Mouse (Mus musculus): ENCODE measurements at regions not wholly inside any gene's neighbourhood (a gene's known extent, or its start where the extent isn't known, plus 50 kb on each side); places are given as distances from the start of the nearest gene placed in this dataset.
"Not testable (repeated sequence)": the region's sequence is repeated elsewhere in the genome, so short reads cannot be mapped to it uniquely, and the experiment has no call there.

DNA sequence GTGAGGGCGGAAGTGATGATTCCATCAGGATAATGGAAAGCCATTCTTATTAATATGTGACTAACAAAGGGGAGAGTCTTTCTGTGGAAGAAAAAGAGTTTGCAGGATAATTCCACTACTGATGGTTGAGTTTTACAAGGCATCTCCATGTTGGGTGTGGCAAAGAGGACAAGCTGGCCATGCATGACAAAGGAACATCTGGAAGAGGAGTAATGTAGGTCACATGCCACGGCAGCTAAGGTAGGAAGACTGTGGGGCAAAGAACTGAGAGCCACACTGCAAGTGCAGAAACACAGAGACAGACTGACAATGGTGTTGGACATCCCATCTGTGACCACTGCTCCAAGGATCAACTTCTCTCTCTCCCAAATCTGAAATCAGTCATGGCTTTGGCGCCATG lies 196.4 kb upstream of the Gdi2 start:
- DNase-seq (ENCODE audit: low spot score in 2 of 2) = no peak

DNA sequence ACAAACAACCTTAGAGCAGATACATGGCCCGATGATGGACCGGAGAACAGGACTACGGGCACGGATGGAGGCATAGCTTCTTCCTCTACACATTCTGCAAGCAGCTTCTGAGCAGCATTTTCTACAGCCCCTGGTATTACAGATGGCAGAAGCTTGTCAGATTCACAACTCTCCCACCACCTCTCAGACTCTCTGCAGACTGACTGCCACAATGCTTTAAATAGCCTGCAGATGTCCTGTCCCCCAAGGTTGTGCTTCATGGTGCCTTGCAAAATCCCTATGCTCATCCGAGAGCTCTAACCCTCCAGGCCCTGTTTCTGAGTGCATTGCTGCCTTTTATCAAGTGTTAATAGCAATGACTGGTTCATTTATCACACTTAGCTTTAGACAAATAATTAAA lies 194.3 kb upstream of the Gdi2 start:
- peak; percentile 9 to 57 for DNase-seq (ENCODE audit: low spot score in 2 of 2)

DNA sequence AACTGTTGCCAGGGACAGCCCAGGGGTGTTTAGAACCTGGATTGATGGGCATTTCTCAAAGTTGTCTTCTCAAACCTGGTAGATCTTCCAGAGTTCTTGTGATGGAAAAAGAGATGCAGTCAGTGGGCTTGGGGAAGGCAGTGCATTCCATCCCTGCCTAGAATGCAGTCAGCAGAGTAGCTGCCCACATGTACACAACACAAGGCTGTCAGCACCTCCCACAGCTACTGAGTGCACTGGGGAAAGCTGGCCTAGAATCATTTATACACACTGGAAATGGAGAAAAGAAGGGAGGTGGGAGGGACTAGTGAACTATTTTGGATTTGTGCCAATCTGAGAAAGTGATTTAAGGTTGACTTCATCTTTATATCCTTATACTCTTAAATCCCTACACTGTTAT lies 183.0 kb upstream of the Gdi2 start:
- DNase-seq (ENCODE audit: low spot score in 2 of 2) = peak in 1 of 2 experiments; percentile 46

DNA sequence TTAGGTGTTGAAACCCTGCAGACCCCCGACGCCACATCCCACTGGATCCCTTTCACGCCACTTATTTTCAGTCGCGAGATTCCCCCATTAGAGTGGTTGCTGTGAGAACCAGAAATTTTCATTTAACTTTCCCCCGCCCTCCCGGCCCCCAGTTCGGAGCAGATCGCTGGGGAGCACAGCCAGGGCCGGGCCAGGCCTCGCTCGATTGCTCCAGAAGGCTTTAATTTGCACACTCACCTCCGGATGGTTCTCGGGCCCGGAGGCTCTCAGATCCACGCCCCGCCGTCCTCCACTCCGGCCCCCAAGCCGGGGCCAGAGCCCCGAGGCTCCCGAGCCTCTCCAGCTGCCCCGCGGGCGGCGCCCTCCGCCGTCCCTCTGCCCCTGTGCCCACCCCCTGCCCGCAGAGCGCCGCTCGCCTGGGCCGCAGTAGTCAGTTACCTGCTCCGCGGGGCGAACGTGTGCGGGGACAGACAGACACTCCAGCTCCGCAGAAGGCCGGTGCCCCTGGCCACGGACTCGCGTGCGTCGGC lies 179.7 kb upstream of the Gdi2 start:
- DNase-seq (ENCODE audit: low spot score in 2 of 2) = no peak

DNA sequence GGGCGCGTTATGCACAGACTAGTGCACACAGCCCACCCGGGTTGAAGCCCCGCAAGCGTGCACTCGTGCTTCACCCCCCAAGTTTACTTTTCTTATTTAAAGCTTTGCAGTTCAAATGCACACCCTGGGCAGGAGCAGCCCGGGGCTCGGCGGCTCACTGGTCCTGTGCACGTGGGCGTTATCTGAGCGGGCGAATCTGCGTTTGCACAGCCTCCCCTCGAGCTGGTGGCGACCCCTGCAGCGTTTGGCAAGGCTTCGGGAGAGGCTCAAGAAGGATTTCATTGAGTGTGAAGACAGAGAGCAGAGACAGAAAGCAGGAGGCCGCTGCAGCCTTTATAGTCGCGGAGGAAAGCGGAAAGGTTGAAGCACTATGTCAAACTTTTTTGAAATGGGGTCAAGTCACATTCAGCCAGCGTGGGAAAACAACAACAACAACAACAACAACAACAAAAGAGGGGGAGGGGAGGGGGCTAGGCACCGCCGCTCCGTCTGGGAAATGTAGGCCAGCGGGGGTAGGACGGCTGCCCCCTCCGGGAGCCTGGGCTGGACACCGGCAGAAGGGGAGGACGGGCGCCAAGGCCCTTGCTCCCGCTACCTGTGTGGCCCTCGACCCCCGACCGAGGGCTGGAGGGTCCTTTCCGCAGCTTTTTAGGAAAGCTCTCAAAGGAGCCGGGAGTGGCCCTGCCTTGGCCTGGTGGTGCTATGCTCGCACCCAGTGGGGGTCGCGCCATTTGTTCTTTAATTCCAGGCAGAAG lies 178.7 kb upstream of the Gdi2 start:
- peak in 1 of 2 experiments; percentile 9 for DNase-seq (ENCODE audit: low spot score in 2 of 2)

DNA sequence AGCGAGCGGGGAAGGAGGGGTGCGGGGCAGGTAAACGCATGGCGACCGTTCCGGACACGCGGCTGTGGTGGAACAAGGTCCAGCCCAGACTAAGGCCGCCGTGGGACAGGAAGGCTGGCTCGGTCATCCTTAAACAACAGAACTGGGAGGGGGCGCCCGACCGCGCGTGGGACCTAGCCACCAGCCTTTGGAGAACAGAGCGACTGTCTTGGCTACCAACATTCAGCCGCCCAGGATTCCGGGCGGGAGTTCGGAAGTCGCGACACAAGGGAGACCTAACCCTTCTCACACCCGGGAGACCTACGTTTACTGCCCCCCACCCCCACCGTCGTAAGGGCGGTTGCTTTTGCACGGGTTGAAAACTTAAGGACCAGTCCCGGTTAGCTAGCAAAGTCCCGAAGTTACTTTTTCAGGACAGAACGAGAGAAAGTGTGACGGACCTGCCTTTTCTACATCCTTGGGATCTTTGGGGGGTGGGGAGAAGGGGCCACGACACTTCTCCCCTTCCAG lies 178.1 kb upstream of the Gdi2 start:
- DNase-seq (ENCODE audit: low spot score in 2 of 2) = not testable (repeated sequence)

DNA sequence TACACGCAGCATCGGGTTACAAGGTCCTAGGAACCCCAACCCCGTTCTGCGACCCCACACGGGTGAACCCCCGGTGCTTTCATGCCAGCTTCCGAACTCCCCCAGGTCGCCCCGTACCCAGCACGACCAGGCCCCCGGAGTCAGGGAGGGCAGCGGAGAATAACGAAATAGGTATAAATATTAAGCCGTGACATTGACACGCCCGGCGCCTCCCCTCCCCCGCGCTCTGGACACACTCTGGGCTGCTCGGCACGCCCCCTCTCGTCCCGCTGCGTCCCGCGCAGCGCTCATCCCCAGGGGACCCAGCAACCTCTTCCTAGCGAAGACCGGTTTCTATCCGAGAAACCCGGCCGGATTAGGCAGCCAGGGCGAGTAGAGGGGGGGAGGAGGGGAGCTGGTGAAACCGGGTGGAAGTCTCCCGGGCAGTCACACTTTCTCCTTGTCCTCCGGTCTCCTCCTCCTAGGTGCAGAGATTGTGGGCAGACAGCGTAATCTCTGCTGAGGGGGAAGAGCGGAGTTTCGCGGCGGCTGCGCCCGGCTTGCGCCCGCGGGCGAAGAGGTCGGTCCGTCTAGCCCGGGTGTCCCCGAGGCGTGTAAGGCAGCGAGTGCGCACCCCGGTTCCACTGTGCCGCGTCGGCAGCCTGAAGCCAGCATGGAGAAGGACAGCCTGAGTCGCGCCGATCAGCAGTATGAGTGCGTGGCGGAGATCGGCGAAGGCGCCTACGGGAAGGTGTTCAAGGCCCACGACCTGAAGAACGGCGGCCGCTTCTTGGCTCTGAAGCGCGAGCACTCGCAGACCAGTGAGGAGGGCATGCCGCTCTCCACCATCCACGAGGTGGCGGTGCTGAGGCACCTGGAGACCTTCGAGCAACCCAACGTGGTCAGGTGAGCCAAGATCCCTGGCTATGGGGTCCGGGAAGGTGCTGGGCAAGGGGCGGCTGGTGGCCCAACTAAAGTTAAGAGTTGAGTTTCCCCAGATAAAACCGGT lies 177.1 kb upstream of the Gdi2 start:
- DNase-seq (ENCODE audit: low spot score in 2 of 2) = peak in 1 of 2 experiments; percentile 15

DNA sequence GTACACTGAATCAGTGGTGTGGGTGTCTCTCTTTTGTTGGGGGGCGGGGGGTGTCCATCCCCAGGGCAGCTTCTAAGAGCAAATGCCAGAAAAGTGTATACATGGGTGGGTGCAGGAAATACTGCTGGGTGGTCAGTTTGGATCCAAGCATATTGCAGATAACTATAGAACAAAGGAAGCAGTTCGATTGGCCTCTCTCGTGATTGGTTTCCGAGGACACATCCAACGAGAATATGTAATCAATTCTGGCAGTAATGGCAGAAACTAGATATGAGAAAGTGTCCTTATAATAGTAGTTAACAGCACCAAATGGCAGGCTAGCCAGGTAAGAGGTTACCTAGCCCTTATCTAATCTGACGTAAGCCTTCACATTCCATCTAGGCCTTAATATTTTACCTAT lies 165.2 kb upstream of the Gdi2 start:
- no peak for DNase-seq (ENCODE audit: low spot score in 2 of 2)

DNA sequence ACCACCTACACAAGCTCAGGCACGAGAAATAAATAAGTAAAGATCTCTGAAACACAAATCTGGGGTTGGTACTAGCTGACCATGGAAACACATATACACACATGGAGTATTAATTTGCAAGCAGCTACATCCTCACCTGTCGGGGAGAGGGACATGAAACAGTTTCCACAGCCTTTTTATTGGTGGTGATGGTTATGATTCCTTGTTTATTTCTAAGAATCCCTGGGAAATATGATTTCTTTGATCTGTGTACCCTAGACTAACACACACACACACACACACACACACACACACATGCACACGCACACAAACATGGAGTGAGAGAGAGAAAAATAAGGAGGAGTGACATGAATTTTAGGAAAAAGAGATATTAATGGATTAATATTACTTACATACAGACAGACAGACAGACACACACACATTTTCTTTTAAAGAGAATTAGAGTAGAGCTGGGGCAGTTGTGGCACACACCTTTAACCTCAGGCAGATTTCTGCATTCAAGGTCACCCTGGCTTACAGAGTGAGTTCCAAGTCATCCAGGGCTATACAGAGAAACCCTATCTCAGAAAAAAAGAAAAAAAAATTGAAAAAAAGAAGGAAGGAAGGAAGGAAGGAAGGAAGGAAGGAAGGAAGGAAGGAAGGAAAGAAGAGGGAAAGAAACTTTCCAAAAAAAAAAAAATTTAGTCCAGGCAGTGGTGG lies 164.2 kb upstream of the Gdi2 start:
- DNase-seq (ENCODE audit: low spot score in 2 of 2) = not testable (repeated sequence)

DNA sequence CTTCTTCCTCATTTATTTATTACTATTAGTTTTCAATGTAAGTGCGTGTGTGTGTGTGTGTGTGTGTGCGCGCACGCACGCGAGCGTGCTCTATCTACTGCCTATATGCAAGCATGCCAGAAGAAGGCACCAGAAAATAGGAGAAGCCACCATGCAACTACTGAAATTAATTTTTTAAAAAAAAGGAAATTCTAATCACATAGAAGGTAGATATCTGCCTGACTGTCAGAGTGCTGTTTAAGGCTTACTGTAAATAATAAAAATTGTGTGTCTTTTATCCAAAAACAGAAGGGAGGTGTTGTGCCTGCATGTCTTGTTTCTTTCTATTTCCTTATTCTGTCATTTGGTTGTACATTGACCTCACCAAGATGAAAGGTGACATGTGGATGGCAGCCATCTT lies 163.1 kb upstream of the Gdi2 start:
- DNase-seq (ENCODE audit: low spot score in 2 of 2) = no peak

DNA sequence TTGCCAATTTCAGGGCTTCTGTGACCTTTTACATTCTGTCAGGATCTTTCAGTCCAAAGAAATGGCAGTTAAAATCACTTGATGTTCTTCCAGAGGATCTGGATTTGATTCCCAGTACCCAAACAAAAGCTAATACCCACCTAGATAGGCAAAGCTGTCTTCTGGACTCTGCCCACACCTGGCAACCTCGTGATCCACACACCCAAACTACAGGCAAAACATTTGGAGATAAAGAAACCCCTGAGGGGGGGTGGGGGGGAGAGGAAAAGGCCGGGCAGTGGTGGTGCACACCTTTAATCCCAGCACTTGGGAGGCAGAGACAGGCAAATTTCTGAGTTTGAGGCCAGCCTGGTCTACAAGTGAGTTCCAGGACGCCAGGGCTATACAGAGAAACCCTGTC lies 160.1 kb upstream of the Gdi2 start:
- DNase-seq (ENCODE audit: low spot score in 2 of 2) = not testable (repeated sequence)

DNA sequence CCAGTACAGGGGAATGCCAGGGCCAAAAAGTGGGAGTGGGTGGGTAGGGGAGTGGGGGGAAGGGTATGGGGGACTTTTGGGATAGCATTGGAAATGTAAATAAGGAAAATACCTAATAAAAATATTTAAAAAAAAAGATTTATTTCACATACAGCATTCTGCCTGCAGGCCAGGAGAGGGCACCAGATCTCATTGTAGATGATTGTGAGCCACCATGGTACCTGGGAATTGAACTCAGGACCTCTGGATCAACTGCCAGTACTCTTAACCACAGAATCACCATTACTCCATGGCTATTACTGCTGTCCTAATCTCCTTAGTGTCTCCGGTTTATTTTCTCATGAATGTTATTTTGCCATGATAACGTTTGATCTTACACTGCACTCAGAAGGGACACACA lies 132.1 kb upstream of the Gdi2 start:
- not testable (repeated sequence) for DNase-seq (ENCODE audit: low spot score in 2 of 2)

DNA sequence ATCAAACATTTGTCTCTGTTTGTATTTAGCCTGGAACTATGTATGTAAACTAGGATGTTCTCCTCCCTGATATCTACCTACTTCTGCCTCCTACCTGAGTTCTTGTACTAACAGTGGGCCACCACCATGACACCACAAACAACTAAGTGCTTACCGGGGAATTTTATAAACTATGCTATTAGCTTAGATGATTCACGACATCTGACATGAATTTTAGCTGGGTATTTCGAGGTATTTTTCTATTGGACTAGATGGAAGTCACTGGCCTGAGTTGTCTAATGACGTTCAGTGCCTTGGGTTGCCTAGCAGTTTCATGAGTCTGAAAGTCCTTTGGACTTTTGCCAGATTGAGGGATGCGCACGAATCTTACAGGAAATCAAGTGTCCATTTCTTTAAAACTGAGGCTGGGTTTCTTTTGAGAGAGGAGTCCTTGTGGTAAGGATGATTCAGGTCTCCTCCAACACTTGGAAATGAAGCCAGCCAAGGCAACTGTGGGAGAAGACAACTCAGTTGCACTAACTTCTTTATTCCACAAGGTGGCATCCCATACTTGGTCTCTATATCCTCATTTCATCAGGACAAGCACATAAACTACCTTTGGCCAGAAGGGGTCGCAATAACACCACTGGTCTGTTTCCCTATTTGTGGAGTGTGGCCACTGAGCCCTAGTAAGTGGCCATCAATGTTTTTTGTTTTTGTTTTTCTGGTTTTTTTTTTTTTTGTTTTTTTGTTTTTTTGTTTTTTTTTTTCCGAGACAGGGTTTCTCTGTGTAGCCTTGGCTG lies 131.4 kb upstream of the Gdi2 start:
- peak; percentile 41 to 62 for DNase-seq (ENCODE audit: low spot score in 2 of 2)

DNA sequence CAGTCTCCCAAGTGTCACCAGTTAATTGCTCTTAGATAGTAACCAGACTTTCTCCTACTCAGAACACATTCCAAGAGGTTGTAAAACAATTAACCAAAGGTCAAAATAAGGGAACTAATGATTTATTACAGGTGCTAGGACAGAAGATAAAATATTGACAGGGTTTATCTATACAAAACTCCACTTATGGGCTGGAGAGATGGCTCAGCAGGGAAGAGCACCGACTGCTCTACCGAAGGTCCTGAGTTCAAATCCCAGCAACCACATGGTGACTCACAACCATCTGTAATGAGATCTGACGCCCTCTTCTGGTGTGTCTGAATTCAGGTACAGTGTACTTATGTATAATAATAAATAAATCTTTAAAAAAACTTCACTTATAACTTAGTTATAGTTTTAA lies 127.6 kb upstream of the Gdi2 start:
- DNase-seq (ENCODE audit: low spot score in 2 of 2) = not testable (repeated sequence)

DNA sequence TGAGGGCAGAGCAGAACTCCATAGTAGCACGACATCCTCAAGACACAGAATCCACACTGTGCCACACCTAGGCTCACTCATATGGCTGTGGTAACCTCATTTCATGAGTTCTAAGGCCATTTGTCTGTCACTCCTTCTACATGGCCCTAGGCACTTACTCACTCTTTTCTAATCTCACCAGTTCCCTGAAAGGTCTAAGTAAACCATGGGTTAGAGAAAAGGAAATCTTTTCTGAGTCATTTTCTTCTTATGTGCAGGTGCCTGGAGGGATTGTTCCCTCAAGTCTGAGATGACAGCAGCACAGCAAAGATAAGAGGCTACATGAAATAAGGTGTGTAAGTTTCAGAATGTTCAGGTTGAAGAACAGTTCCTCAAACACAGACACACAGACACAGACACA lies 120.8 kb upstream of the Gdi2 start:
- no peak for DNase-seq (ENCODE audit: low spot score in 2 of 2)

DNA sequence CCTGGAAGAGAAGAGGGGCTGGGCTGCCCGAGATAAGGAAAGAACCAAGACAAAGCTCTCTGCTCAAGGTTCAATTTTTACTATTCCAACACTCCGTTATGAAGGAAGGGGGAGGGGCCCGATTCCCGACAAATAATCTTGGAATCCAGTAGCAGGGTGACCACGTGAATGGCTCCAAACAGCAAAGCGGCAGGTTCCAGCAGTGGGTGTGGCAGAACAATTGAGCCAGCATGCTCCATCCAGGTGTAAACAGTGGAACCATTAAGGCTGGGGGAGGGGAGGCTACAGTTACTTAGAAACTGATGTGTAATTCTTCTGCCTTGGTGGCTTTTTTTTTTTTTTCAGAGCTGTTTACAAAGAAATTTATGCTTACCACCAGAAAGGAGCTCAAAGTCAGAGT lies 82.5 kb upstream of the Gdi2 start:
- not testable (repeated sequence) for DNase-seq (ENCODE audit: low spot score in 2 of 2)

DNA sequence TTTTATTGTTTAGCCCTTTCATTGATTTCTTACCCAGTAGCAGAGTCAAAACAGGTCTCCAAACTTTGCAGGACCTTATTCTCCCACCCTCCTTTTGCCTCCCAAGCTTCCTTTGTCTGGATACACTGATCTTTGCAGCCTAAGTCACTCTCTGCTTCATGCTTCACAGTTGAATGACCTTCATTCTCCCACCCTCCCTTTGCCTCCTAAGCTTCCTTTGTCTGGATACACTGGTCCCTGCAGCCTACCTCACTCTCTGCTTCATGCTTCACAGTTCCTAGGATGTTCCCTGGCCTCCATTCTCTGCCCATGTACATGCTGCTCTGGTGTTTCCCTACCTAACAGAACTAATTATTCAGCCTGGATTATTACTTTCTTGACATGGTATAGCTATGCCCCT lies 61.0 kb upstream of the Gdi2 start:
- DNase-seq (ENCODE audit: low spot score in 2 of 2) = no peak

DNA sequence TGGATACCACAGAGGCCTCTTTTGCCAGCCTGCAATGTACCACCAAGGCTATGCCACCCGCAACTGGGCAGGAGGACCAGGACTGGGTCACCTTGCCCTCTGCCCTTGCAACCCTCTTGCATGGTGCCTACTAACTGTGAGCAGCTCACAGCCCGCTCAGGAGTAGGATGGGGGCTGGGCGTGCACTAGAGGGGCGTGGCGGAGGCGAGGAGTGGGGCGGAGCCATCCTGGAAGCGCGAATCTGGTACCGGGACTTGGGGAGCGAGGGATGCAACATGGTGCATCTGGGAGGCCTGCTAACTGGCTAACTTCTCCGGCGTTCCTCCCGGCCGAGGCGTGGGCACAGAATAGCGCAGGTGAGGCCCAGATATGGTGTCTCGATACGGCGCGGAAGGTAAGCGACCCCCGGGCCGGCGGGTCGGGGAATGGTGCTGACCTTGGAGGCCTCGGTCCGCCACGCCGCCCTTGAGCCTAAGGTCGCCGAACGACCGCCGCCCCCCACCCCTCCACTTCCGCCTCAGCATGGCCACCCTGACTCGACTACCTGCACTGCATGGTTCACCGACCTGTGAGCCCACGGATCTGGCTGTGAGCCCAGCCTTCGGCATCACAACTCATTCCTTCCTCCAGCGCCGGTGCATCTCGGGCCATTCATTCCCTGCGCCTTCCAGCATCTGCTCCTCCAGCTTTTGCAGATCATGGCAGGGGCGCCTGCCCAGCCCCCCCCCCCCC lies 59.7 kb upstream of the Gdi2 start:
- DNase-seq (ENCODE audit: low spot score in 2 of 2) = peak; percentile 21 to 32
